Mouse (Mus musculus): ENCODE data around the gene Pecam1.

- TF ChIP-seq CTCF (IDR thresholded peaks at IDR 0.05; ENCODE audit: borderline replicate concordance, control insufficient read depth, extremely low read depth, insufficient read depth, low read length, poor library complexity): no peak
- TF ChIP-seq POLR2A (IDR thresholded peaks at IDR 0.05; ENCODE audit: control insufficient read depth, extremely low read depth, insufficient read depth, low read length, poor library complexity): no peak
These were observed 13.8 kb downstream of the Pecam1 start for GRCm38 (mm10) chr11:106736614-106737013.

All from thymus, adult 2 months (tissue).